Mouse (Mus musculus) midbrain, embryonic 16.5 days (tissue): ENCODE data around the gene Rbm33. TPM values are rescaled to one million over a fixed set of nuclear protein-coding genes. Genes with fewer than 3 reads are reported as not detected.

Experiments
- ATAC-seq: fragments of 200-750 bp; cut with Nextera tagmentation; 2 replicates; pipeline ENCODE4 v1.8.0; 2017; ENCODE audit warnings: moderate TSS enrichment
- H3K27ac ChIP-seq: fragments of 300-500 bp; sonication (generic); 2 replicates; pipeline ENCODE4 v1.5.1; 2014; ENCODE audit warnings: mild to moderate bottlenecking, low read length, mixed read lengths
- H3K27me3 ChIP-seq: fragments of 300-500 bp; sonication (generic); 2 replicates; pipeline ENCODE4 v1.6.1; 2014; ENCODE audit warnings: low read depth, low read length, mixed read lengths; ENCODE audit not compliant: control insufficient read depth, insufficient read depth
- H3K36me3 ChIP-seq: fragments of 300-500 bp; sonication (generic); 2 replicates; pipeline ENCODE4 v1.6.1; 2014; ENCODE audit warnings: mild to moderate bottlenecking, low read length, moderate library complexity, mixed read lengths; ENCODE audit not compliant: control insufficient read depth, insufficient read depth
- H3K4me1 ChIP-seq: fragments of 300-500 bp; sonication (generic); 2 replicates; pipeline ENCODE4 v1.6.1; 2014; ENCODE audit warnings: mild to moderate bottlenecking, low read length, mixed read lengths; ENCODE audit not compliant: control insufficient read depth, insufficient read depth
- H3K4me2 ChIP-seq: fragments of 300-500 bp; sonication (generic); 2 replicates; pipeline ENCODE4 v1.6.1; 2014; ENCODE audit warnings: mild to moderate bottlenecking, low read length, mixed read lengths
- H3K4me3 ChIP-seq: fragments of 300-500 bp; sonication (generic); 2 replicates; pipeline ENCODE4 v1.5.1; 2014; ENCODE audit warnings: low read depth, mild to moderate bottlenecking, low read length, moderate library complexity, mixed read lengths
- H3K9ac ChIP-seq: fragments of 300-500 bp; sonication (generic); 2 replicates; pipeline ENCODE4 v1.6.1; 2014; ENCODE audit warnings: low read depth, low read length, mixed read lengths
- H3K9me3 ChIP-seq: fragments of 300-500 bp; sonication (generic); replicated peaks from 2 replicates; pipeline ENCODE4 v1.6.1; 2014; ENCODE audit warnings: mild to moderate bottlenecking, low read length, mixed read lengths; ENCODE audit not compliant: control insufficient read depth, poor library complexity, severe bottlenecking
- WGBS: fragments of 180-500 bp; shearing (Covaris S2); extraction: QIAGEN DNeasy Blood & Tissue Kit; methylation state at CpG from one replicate; pipeline ENCODE4 v1.1.7; 2014; 5-methylcytosine and 5-hydroxymethylcytosine counted together
- polyA plus RNA-seq: library from polyadenylated mRNA; unstranded; fragments of >200 nt; fragmentation: Nextera tagmentation; extraction: Ambion mirVana; gene quantifications from 2 replicates; pipeline ENCODE4 v1.2.1, GENCODE M21; 2015

The Rbm33 gene
- polyA plus RNA-seq, 1 experiment from 2014 or later, result 14.1 TPM

DNA sequence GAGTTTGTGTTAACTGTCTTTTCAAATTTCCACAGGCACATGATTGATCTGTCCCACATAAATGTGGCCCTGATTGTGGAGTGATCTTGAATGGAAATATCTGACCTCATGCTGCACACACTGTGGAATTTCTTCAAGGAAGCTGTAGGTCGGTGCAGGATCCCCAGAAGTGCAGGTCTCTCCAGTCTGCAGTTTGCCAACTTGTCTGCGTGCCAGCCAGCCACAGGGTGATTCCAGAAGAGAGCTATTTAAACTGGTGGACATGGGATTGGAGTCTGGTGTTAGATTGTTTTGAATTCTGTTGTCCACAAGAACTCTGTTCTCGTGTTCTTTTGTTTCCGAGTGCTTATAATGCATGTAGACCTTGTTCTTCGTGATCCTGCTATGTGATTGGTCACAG lies 96.6 kb downstream of the Rbm33 start:
- Histone ChIP-seq H3K4me2 (no peak overlapping the region), H3K27ac (no peak overlapping the region), H3K9me3 (no peaks in the 10 kb centered on the region), H3K9ac (no peak overlapping the region), H3K36me3 (peaks cover 42% of the 10 kb centered on the region), H3K4me1 (no peaks in the 10 kb centered on the region), H3K27me3 (no peaks in the 10 kb centered on the region), H3K4me3 (no peak overlapping the region)
- WGBS, result 92% methylated on average over 5 of the region's 5 CpGs
- ATAC-seq, result no peak

DNA sequence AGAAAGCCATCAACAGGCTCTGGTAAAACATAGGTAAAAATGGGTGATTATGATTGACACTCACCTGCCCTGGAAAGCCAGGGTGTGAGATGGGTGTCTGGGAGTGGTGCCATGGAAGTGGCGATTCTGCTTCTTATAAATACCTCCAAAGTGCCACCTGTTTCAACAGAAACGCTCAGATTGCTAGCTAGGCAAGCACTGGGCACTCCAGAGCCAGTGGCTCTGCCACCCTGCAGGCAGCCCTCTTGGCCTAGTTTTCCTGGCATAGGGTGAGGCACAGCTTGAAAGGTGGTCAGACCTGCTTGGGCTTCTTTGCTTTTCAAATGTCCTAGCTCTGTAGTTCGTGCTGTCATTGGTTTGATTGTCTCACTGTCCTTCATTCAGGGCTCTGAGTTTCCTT lies 97.2 kb downstream of the Rbm33 start:
- Histone ChIP-seq H3K4me3 (no peak overlapping the region), H3K4me1 (no peaks in the 10 kb centered on the region), H3K9me3 (no peaks in the 10 kb centered on the region), H3K9ac (no peak overlapping the region), H3K36me3 (peaks cover 38% of the 10 kb centered on the region), H3K27me3 (no peaks in the 10 kb centered on the region), H3K4me2 (no peak overlapping the region), H3K27ac (no peak overlapping the region)
- ATAC-seq, result no peak
- 93% methylated on average over 3 of the region's 3 CpGs for WGBS

DNA sequence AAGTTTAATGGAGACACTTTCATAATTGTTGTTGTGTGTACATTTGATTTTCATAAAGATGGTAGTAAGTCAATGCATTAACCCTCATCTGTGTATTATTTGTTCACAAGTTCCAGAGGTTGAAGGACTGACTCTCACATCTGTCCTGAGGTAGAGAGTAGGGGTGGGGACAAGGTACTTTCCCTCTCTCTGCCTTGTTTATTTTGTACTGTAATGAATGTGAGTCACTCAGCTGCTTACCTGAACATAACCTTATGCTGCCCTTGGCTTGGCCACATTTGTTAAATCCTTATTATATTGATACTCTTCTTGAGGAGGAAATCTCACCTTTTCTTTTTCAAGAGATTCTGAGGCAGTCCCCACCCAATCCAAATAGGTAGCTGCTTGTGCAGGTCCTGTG lies 99.1 kb downstream of the Rbm33 start:
- ATAC-seq, result no peak
- Histone ChIP-seq H3K4me3 (no peak overlapping the region), H3K9ac (no peak overlapping the region), H3K9me3 (no peaks in the 10 kb centered on the region), H3K4me1 (no peaks in the 10 kb centered on the region), H3K4me2 (no peak overlapping the region), H3K27ac (no peak overlapping the region), H3K36me3 (peaks cover 38% of the 10 kb centered on the region), H3K27me3 (no peaks in the 10 kb centered on the region)

DNA sequence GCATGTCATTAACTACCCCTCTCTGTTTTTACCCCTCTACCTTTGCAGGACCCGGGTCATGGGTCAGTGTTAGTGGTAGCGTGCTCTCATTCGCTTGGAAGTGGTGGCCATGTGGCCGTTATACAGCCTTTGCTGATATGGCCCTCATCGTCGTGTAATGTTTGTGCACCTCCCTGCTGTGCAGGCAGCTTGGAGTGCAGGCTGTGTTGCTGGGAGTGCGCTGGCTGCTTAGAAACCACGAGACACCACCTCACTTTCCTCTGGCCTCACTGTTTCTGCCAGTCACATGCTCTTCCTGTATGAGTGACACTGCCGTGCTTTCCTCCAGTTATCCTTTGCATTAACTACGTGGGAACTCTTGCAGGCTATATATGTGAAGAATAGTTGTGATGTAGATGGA lies 101.8 kb downstream of the Rbm33 start:
- ATAC-seq, result no peak
- no peak overlapping the region for H3K9ac ChIP-seq
- no peak overlapping the region for H3K27ac ChIP-seq
- H3K4me3 ChIP-seq, result no peak overlapping the region
- H3K4me2 ChIP-seq, result no peak overlapping the region
- no peaks in the 10 kb centered on the region for H3K4me1 ChIP-seq
- no peaks in the 10 kb centered on the region for H3K27me3 ChIP-seq
- H3K36me3 ChIP-seq, result peaks cover 16% of the 10 kb centered on the region
- H3K9me3 ChIP-seq, result no peaks in the 10 kb centered on the region
- WGBS, result 86% methylated on average over 10 of the region's 10 CpGs

DNA sequence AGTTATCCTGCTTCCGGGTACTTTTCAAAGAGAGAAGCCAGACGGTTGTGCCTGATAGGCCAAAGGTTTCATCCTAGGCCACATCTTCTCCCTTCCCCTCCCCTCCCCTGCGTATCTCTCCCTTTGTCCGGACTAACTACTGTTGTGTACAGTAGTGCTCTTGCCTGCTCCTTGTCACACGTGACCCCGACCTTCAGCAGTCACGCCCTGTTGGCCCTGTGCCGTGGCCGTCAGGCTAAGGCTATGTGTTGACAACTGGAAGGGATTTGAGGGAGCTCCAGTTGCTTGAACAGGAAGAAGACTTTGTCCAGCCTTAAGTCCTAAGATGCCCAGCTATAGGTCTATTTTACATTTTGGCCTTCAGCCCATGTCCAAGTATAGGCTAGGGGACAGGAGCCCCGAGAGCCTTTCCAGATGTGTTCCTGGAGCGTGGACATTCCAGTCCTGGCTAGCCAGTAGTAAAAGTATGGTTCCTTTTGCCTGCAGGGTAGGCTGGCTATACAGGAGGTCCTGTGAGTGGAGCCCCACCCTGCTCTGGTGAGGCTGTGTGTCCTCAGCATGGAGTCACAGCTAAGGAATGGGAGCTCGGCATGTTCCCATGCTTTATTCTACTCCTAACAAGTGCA lies 102.8 kb downstream of the Rbm33 start:
- H3K27ac ChIP-seq, result no peak overlapping the region
- no peak overlapping the region for H3K9ac ChIP-seq
- H3K4me1 ChIP-seq, result no peaks in the 10 kb centered on the region
- H3K36me3 ChIP-seq, result peaks cover 11% of the 10 kb centered on the region
- no peak for ATAC-seq
- no peaks in the 10 kb centered on the region for H3K27me3 ChIP-seq
- H3K4me2 ChIP-seq, result no peak overlapping the region
- 93% methylated on average over 12 of the region's 12 CpGs for WGBS
- H3K4me3 ChIP-seq, result no peak overlapping the region
- no peaks in the 10 kb centered on the region for H3K9me3 ChIP-seq

DNA sequence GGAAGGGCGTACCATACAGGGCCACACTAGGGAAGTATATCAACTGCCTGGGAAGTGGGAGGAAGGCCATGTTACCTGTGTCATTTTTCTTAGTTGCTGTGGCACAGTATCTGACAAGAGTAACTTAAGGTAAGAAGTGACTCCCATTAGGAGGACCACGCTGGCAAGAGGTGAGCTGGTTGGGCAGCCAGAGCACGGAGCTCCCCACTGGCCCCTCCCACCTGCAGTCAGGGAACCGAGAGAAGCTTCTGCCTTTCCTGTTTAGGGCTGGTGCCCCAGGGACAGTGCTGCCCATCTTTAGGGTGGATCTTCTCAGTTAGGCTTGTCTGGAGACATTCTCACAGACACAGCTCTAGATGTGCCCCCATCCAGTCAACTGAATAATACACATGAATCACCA lies 106.9 kb downstream of the Rbm33 start:
- Histone ChIP-seq H3K4me3 (no peak overlapping the region), H3K4me2 (no peak overlapping the region), H3K9me3 (no peaks in the 10 kb centered on the region), H3K27me3 (no peaks in the 10 kb centered on the region), H3K4me1 (no peaks in the 10 kb centered on the region), H3K36me3 (no peaks in the 10 kb centered on the region), H3K9ac (no peak overlapping the region), H3K27ac (no peak overlapping the region)
- ATAC-seq, result no peak
- WGBS, result 71% methylated on average over 4 of the region's 4 CpGs

DNA sequence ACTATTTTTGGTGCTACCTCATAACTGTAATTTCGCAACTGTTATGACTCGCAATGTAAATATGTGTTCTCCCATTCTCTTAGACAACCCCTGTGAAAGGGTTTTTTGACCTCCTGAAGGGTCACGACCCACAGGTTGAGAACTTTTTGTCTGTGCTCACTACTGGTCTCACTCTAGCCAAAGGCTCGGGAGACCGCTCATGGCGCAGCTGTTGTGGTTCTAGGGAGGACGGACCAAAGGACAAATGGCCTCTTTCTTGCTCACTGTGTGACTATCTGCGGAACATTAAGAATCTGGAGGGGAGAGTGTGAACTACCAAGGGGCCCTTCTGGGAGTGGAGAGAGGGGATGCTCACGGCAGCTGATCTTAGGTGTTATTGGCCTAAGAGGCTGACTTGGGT lies 109.0 kb downstream of the Rbm33 start:
- H3K9ac ChIP-seq, result no peak overlapping the region
- no peak for ATAC-seq
- no peak overlapping the region for H3K4me3 ChIP-seq
- 93% methylated on average over 9 of the region's 9 CpGs for WGBS
- no peak overlapping the region for H3K4me2 ChIP-seq
- no peak overlapping the region for H3K27ac ChIP-seq
- H3K27me3 ChIP-seq, result no peaks in the 10 kb centered on the region
- H3K9me3 ChIP-seq, result no peaks in the 10 kb centered on the region
- H3K4me1 ChIP-seq, result no peaks in the 10 kb centered on the region
- no peaks in the 10 kb centered on the region for H3K36me3 ChIP-seq

DNA sequence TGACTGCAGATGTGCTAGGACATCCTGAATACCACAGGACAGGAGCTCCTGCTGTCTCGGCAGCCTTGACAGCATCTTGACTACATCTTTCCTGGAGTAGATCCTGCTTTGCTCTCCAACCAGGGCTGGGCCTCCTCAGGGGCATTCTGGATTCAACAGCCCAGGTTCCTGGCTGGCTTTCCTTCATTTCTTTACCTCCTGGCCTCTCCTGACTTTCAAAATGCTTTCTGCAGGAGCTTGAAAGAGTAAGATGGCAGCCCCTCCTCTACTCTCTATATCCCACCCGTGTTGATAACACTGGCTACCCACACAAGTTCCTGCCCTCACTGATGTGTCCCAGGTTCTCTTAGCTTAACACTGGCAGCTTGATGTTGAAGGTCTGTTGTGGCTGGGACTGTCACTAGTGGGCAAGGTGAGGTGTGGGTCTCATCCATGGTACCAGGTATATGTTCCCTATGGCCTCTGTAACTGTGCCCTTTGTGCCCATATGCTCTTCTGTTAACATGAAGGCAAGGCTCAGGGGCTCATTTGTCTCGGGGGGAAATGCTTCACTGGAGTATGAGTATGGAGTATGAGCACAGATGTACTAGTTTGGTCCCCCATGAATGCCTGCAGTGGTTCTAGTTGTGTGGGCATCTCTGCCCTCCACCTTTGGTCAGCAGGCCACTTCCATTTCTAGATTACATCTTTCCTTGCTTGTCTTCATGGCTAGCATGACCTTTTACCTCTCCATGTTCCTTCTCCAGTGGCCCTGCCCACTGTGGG lies 133.4 kb downstream of the Rbm33 start:
- H3K4me3 ChIP-seq, result no peak overlapping the region
- no peak overlapping the region for H3K27ac ChIP-seq
- no peak overlapping the region for H3K4me2 ChIP-seq
- no peak overlapping the region for H3K9ac ChIP-seq
- H3K4me1 ChIP-seq, result no peaks in the 10 kb centered on the region
- no peak for ATAC-seq
- peaks cover 2% of the 10 kb centered on the region for H3K27me3 ChIP-seq
- no peaks in the 10 kb centered on the region for H3K36me3 ChIP-seq
- H3K9me3 ChIP-seq, result no peaks in the 10 kb centered on the region
- WGBS, result 64% methylated on average over 3 of the region's 3 CpGs

DNA sequence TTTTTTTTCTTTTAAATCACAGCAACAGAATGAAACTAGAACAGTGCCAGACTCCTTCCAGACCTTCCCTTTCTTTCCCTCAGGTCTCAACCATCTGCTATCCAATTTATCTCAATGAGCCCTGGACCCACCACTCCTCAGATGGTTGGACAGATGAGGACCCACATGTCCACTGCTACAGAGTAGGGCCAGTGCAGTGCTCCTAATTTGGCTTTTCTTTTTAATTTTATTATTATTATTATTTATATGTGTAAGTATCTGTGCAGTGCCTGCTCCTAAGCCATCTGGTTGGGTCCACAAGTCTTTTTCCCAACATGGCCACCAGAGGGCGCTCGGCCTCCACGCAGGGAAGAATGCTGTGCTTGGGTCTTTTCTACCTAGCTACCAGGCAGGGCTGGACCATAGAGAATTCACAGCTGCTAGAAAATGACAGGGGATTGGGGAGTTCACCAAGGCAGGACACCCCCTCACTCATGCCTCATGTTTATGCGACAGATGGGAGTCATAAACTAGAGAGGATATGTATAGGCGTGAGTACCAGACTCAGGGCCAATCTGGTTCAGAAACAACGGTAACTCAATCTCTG lies 134.2 kb downstream of the Rbm33 start:
- H3K4me1 ChIP-seq, result no peaks in the 10 kb centered on the region
- no peak overlapping the region for H3K27ac ChIP-seq
- no peaks in the 10 kb centered on the region for H3K9me3 ChIP-seq
- peaks cover 7% of the 10 kb centered on the region for H3K27me3 ChIP-seq
- WGBS, result 34% methylated on average over 6 of the region's 6 CpGs
- no peak overlapping the region for H3K9ac ChIP-seq
- H3K4me2 ChIP-seq, result no peak overlapping the region
- H3K36me3 ChIP-seq, result no peaks in the 10 kb centered on the region
- no peak overlapping the region for H3K4me3 ChIP-seq
- peak; percentile 84 for ATAC-seq
